Mouse (Mus musculus): ENCODE data around the gene Trim54. TPM values are rescaled to one million over a fixed set of nuclear protein-coding genes. Genes with fewer than 3 reads are reported as not detected.

The Trim54 gene
- polyA plus RNA-seq (2016; fragmentation: Nextera tagmentation; extraction: Ambion mirVana), result 0.11 TPM in 1 of 2 replicates, not detected in the other

DNA sequence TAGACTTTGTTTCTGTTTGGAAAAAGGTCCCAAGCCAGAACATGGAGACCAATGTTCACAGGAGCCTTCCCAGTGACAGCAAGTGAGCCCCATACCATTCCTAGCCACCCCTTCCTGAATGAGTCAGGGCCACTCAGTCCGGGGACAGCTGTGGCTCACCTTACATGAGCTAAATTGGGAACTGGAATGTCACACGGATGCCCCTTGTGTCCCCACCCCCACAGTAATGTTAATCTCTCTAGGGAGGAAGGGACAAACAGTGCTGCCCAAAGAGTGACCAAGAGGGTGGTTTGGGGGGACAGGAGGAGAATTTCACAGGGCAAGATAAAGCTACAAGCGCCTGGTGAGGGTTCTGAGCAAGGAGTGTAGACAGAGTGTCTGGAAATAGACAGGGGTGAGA lies at the start of gene Trim54:
Gene Trim54, plus strand, starts transcription at position 359 of the 400 bp plus-strand sequence.
- H3K4me3 ChIP-seq, result no peak within 1 kb of the TSS
- H3K27me3 ChIP-seq (ENCODE audit: poor library complexity, severe bottlenecking), result peaks cover 9% of the 10 kb centered on the region
- DNase-seq (ENCODE audit: extremely low spot score, low spot score), result no peak
- no peaks in the 10 kb centered on the region for H3K4me1 ChIP-seq
- H3K36me3 ChIP-seq (replicated peaks), result no peaks in the 10 kb centered on the region
- no peaks in the 10 kb centered on the region for H3K9me3 ChIP-seq
- 53% methylated on average over 3 of the region's 3 CpGs for WGBS
- no peak within 1 kb of the TSS for H3K27ac ChIP-seq

- Histone ChIP-seq H3K36me3 (replicated peaks) (peaks cover 100% of the 10 kb centered on the region), H3K4me3 (no peak overlapping the region), H3K4me1 (no peaks in the 10 kb centered on the region), H3K27me3 (ENCODE audit: poor library complexity, severe bottlenecking) (no peaks in the 10 kb centered on the region), H3K27ac (no peak overlapping the region), H3K9me3 (no peaks in the 10 kb centered on the region)
- 98% methylated on average over 3 of the region's 3 CpGs for WGBS
- no peak for DNase-seq (ENCODE audit: extremely low spot score, low spot score)
These were observed 46.7 kb upstream of the Trim54 start for GRCm38 (mm10) chr5:31069810-31070209.

GRCm38 (mm10) chr5:31071059-31071458 lies 45.5 kb upstream of the Trim54 start:
- Histone ChIP-seq H3K27ac (no peak overlapping the region), H3K4me3 (no peak overlapping the region), H3K27me3 (ENCODE audit: poor library complexity, severe bottlenecking) (no peaks in the 10 kb centered on the region), H3K36me3 (replicated peaks) (peaks cover 100% of the 10 kb centered on the region), H3K4me1 (no peaks in the 10 kb centered on the region), H3K9me3 (no peaks in the 10 kb centered on the region)
- DNase-seq (ENCODE audit: extremely low spot score, low spot score), result no peak
- 95% methylated on average over 2 of the region's 2 CpGs for WGBS

DNA sequence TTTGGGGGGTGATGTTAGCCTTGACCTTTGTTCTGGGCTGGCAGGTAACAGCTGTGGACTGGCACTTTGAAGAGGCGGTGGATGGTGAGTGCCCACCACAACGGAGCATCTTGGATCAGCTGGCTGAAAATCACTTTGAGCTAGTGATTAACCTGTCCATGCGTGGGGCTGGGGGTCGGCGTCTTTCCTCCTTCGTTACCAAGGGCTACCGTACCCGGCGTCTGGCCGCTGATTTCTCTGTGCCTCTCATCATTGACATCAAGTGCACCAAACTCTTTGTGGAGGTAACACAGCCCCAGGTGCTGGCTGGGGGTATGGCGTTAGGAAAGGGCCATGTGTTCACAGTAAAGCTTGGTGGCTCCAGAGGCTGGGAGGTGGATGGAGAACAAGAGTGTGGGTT lies 44.7 kb upstream of the Trim54 start:
- Histone ChIP-seq H3K27me3 (ENCODE audit: poor library complexity, severe bottlenecking) (no peaks in the 10 kb centered on the region), H3K4me3 (no peak overlapping the region), H3K27ac (no peak overlapping the region), H3K9me3 (no peaks in the 10 kb centered on the region), H3K4me1 (no peaks in the 10 kb centered on the region), H3K36me3 (replicated peaks) (peaks cover 100% of the 10 kb centered on the region)
- 96% methylated on average over 11 of the region's 11 CpGs for WGBS
- no peak for DNase-seq (ENCODE audit: extremely low spot score, low spot score)

GRCm38 (mm10) chr5:31073176-31073575 lies 43.3 kb upstream of the Trim54 start:
- no peaks in the 10 kb centered on the region for H3K9me3 ChIP-seq
- no peak overlapping the region for H3K4me3 ChIP-seq
- peaks cover 100% of the 10 kb centered on the region for H3K36me3 ChIP-seq (replicated peaks)
- DNase-seq (ENCODE audit: extremely low spot score, low spot score), result no peak
- H3K4me1 ChIP-seq, result no peaks in the 10 kb centered on the region
- no peak overlapping the region for H3K27ac ChIP-seq
- H3K27me3 ChIP-seq (ENCODE audit: poor library complexity, severe bottlenecking), result no peaks in the 10 kb centered on the region
- WGBS, result 92% methylated on average over 12 of the region's 12 CpGs

- Histone ChIP-seq H3K4me3 (no peak overlapping the region), H3K4me1 (no peaks in the 10 kb centered on the region), H3K27me3 (ENCODE audit: poor library complexity, severe bottlenecking) (no peaks in the 10 kb centered on the region), H3K9me3 (no peaks in the 10 kb centered on the region), H3K27ac (no peak overlapping the region), H3K36me3 (replicated peaks) (peaks cover 82% of the 10 kb centered on the region)
- DNase-seq (ENCODE audit: extremely low spot score, low spot score), result no peak
- 94% methylated on average over 13 of the region's 13 CpGs for WGBS
These were observed 40.2 kb upstream of the Trim54 start for GRCm38 (mm10) chr5:31076346-31076745.

DNA sequence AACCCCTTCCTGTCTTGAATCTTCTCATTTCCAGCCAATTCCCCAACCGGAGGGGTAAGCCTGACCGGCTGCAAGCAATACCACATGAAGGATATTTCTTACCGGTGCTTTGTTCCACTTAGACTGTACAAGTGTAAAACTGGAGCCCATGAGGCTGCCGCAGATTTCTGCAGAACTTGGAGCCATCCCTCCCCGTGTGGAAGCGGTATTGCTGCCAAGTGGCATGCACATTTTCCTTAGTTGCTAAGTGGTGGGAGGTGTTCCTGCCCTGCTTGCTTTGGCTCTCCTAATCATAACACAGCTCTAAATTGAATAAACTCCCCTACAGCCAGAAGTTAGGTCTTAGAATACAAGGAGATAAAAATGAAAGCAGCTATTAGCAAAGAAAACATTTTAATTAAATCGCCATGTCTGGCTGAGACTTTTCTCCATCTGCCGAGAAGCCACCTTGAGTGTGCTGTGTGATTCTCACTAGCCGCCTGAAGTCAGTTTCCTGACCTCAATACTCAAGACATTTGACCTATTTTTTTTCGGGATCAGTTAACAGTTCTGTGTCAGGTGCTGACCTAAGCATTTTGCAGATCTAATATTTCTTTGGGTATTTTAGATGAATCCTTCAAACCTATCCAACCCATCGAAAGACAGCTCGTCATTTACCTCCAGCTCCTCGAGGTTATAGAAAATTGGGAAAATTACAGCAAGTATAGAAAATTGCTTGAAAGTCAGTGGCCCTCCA lies 36.3 kb upstream of the Trim54 start:
- peaks cover 43% of the 10 kb centered on the region for H3K36me3 ChIP-seq (replicated peaks)
- H3K4me3 ChIP-seq, result no peak overlapping the region
- peaks cover 23% of the 10 kb centered on the region for H3K4me1 ChIP-seq
- H3K9me3 ChIP-seq, result no peaks in the 10 kb centered on the region
- 87% methylated on average over 13 of the region's 13 CpGs for WGBS
- no peak for DNase-seq (ENCODE audit: extremely low spot score, low spot score)
- no peak overlapping the region for H3K27ac ChIP-seq
- H3K27me3 ChIP-seq (ENCODE audit: poor library complexity, severe bottlenecking), result peaks cover 14% of the 10 kb centered on the region

DNA sequence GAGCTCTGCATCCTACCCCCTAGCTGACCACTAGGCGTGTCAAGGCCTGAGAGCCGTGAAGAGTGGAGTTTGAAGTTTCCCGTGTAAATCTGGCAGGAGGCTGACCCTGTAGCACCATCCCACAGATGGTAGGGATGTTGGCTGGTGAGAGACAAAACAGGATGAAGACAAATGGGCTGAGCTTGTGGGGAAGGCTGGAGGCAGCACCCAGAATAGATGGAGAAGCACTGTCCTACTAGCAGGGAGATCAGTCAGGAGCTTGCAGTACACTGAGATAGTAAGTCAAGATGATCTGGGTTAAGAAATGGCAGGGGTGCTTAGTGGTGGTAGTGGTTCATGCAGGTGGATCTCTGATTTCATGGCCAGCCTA lies 35.7 kb upstream of the Trim54 start:
- Histone ChIP-seq H3K4me1 (peaks cover 23% of the 10 kb centered on the region), H3K36me3 (replicated peaks) (peaks cover 38% of the 10 kb centered on the region), H3K9me3 (no peaks in the 10 kb centered on the region), H3K27me3 (ENCODE audit: poor library complexity, severe bottlenecking) (peaks cover 14% of the 10 kb centered on the region), H3K27ac (no peak overlapping the region), H3K4me3 (no peak overlapping the region)
- no peak for DNase-seq (ENCODE audit: extremely low spot score, low spot score)
- WGBS, result 80% methylated on average over 3 of the region's 3 CpGs

GRCm38 (mm10) chr5:31081386-31081785 lies 35.1 kb upstream of the Trim54 start:
- Histone ChIP-seq H3K4me3 (no peak overlapping the region), H3K4me1 (peaks cover 26% of the 10 kb centered on the region), H3K27me3 (ENCODE audit: poor library complexity, severe bottlenecking) (peaks cover 19% of the 10 kb centered on the region), H3K9me3 (no peaks in the 10 kb centered on the region), H3K36me3 (replicated peaks) (peaks cover 32% of the 10 kb centered on the region), H3K27ac (no peak overlapping the region)
- WGBS, result 70% methylated on average over 3 of the region's 3 CpGs
- peak; percentile 50 for DNase-seq (ENCODE audit: extremely low spot score, low spot score)

DNA sequence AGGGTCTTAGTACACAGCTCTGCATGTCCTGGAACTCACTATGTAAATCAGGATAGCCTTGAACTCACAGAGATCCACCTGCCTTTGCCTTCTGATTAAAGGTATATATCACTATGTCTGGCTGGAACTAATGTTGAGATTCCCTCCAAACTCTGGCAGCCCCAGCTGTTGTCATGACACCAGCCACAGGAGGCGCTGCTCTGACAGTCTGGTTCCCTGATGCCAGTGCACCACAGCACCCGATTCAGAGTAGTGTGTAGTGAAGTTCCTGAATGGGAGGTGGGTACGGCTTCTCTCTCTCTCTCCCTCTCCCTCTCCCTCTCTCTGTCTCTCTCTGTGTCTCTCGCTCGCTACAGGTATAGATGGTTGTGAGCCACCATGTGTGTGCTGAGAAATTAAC lies 34.2 kb upstream of the Trim54 start:
- peak; percentile 63 for DNase-seq (ENCODE audit: extremely low spot score, low spot score)

GRCm38 (mm10) chr5:31082935-31083625 lies 33.4 kb upstream of the Trim54 start:
- 46% methylated on average over 12 of the region's 12 CpGs for WGBS
- Histone ChIP-seq H3K27ac (0 out of 2 replicates have a peak overlapping the region, but pooled peaks have one; percentile 5), H3K4me1 (peaks cover 30% of the 10 kb centered on the region)

More for the DNA sequence above, 34.2 kb upstream of the Trim54 start:
- H3K27me3 ChIP-seq (ENCODE audit: poor library complexity, severe bottlenecking), result peaks cover 29% of the 10 kb centered on the region
- H3K9me3 ChIP-seq, result no peaks in the 10 kb centered on the region
- WGBS, result 11% methylated on average over 5 of the region's 5 CpGs
- H3K4me3 ChIP-seq, result no peak overlapping the region
- peaks cover 22% of the 10 kb centered on the region for H3K36me3 ChIP-seq (replicated peaks)
- H3K4me1 ChIP-seq, result peaks cover 30% of the 10 kb centered on the region
- no peak overlapping the region for H3K27ac ChIP-seq

GRCm38 (mm10) chr5:31083949-31084348 lies 32.6 kb upstream of the Trim54 start:
- peaks cover 6% of the 10 kb centered on the region for H3K36me3 ChIP-seq (replicated peaks)
- no peak overlapping the region for H3K4me3 ChIP-seq
- no peaks in the 10 kb centered on the region for H3K9me3 ChIP-seq
- H3K27ac ChIP-seq, result no peak overlapping the region
- WGBS, result 12% methylated on average over 8 of the region's 8 CpGs
- H3K4me1 ChIP-seq, result peaks cover 30% of the 10 kb centered on the region
- peaks cover 45% of the 10 kb centered on the region for H3K27me3 ChIP-seq (ENCODE audit: poor library complexity, severe bottlenecking)
- DNase-seq (ENCODE audit: extremely low spot score, low spot score), result no peak

More at GRCm38 (mm10) chr5:31082935-31083625, 33.4 kb upstream of the Trim54 start:
- H3K4me3 ChIP-seq, result no peak overlapping the region
- no peaks in the 10 kb centered on the region for H3K9me3 ChIP-seq
- H3K36me3 ChIP-seq (replicated peaks), result peaks cover 15% of the 10 kb centered on the region
- H3K27me3 ChIP-seq (ENCODE audit: poor library complexity, severe bottlenecking), result peaks cover 36% of the 10 kb centered on the region
- DNase-seq (ENCODE audit: extremely low spot score, low spot score), result no peak

- no peaks in the 10 kb centered on the region for H3K36me3 ChIP-seq (replicated peaks)
- peaks cover 30% of the 10 kb centered on the region for H3K4me1 ChIP-seq
- H3K4me3 ChIP-seq, result no peak overlapping the region
- no peaks in the 10 kb centered on the region for H3K9me3 ChIP-seq
- peaks cover 72% of the 10 kb centered on the region for H3K27me3 ChIP-seq (ENCODE audit: poor library complexity, severe bottlenecking)
- WGBS, result 36% methylated on average over 7 of the region's 7 CpGs
- no peak overlapping the region for H3K27ac ChIP-seq
- no peak for DNase-seq (ENCODE audit: extremely low spot score, low spot score)
These were observed 29.9 kb upstream of the Trim54 start for GRCm38 (mm10) chr5:31086606-31087005.
